Comparison of ENCODE assay signal across 17 mouse cellular contexts in genomic region chr13:28520127-28520482, GRCm38 (mm10).
A peak's percentile ranks its signal among the peaks of the same experiment; 100 is the strongest.
DNase-seq lines count a peak whose midpoint lies in the region; ATAC-seq and TF ChIP-seq lines count a peak whose summit lies in the region.
"Had no signal": no experiment of that assay in that cellular context is flagged by ENCODE, and none has a peak within 500 bp of the region (broad histone marks: within the 10 kb centered on the region; RNA-seq: fewer than 3 reads in every experiment).

No protein-coding gene starts in this region.

- H3K9ac ChIP-seq in forebrain, embryonic 12.5 days, result no peak overlapping the region
- H3K9ac ChIP-seq in lung, embryonic 15.5 days, result no peak overlapping the region
- no peak overlapping the region for H3K9ac ChIP-seq in lung, postnatal 0 days (replicated peaks; ENCODE audit: low read depth)
- no peak overlapping the region for H3K9ac ChIP-seq in limb, embryonic 12.5 days (replicated peaks)
- H3K9ac ChIP-seq: embryonic facial prominence, embryonic 13.5 days; heart, embryonic 13.5 days; hindbrain, embryonic 15.5 days had no signal

- H3K4me3 ChIP-seq in forebrain, embryonic 12.5 days (replicated peaks), result no peak overlapping the region
- no peak overlapping the region for H3K4me3 ChIP-seq in forebrain, embryonic 10.5 days
- H3K4me3 ChIP-seq in lung, embryonic 15.5 days, result no peak overlapping the region
- H3K4me3 ChIP-seq in lung, postnatal 0 days (ENCODE audit: low read depth, low read length), result no peak overlapping the region
- no peak overlapping the region for H3K4me3 ChIP-seq in limb, embryonic 12.5 days (replicated peaks)
- H3K4me3 ChIP-seq: embryonic facial prominence, embryonic 13.5 days; erythroblast, embryonic 14.5 days; heart, embryonic 13.5 days; hindbrain, embryonic 15.5 days had no signal

- no peaks in the 10 kb centered on the region for H3K27me3 ChIP-seq in forebrain, embryonic 12.5 days
- H3K27me3 ChIP-seq in forebrain, embryonic 10.5 days (ENCODE audit: poor library complexity, severe bottlenecking), result no peaks in the 10 kb centered on the region
- no peaks in the 10 kb centered on the region for H3K27me3 ChIP-seq in lung, embryonic 15.5 days
- H3K27me3 ChIP-seq in lung, postnatal 0 days (replicated peaks; ENCODE audit: insufficient read depth, low read length), result no peaks in the 10 kb centered on the region
- H3K27me3 ChIP-seq in limb, embryonic 12.5 days, result no peaks in the 10 kb centered on the region
- H3K27me3 ChIP-seq: embryonic facial prominence, embryonic 13.5 days; heart, embryonic 13.5 days; hindbrain, embryonic 15.5 days had no signal

- 71% methylated on average over 1 of the region's 1 CpGs for WGBS in forebrain, embryonic 12.5 days
- 86% methylated on average over 1 of the region's 1 CpGs for WGBS in forebrain, embryonic 10.5 days
- 35% methylated on average over 1 of the region's 1 CpGs for WGBS in lung, embryonic 15.5 days
- WGBS in lung, postnatal 0 days, result 30% methylated on average over 1 of the region's 1 CpGs
- WGBS in limb, embryonic 12.5 days, result 33% methylated on average over 1 of the region's 1 CpGs

- peaks cover 9% of the 10 kb centered on the region; the same call in 1 of the 2 replicates for H3K4me1 ChIP-seq in forebrain, embryonic 12.5 days
- H3K4me1 ChIP-seq in forebrain, embryonic 10.5 days, result peaks cover 16% of the 10 kb centered on the region
- H3K4me1 ChIP-seq in lung, embryonic 15.5 days, result peaks cover 3% of the 10 kb centered on the region; the same call in 1 of the 2 replicates
- H3K4me1 ChIP-seq in lung, postnatal 0 days (ENCODE audit: insufficient read depth, low read depth, low read length), result no peaks in the 10 kb centered on the region; the same call in 1 of the 2 replicates
- peaks cover 21% of the 10 kb centered on the region for H3K4me1 ChIP-seq in limb, embryonic 12.5 days (replicated peaks)
- H3K4me1 ChIP-seq: hindbrain, embryonic 15.5 days had no signal

- DNase-seq in forebrain, embryonic 10.5 days (ENCODE audit: extremely low spot score, low spot score), result no peak
- no peak for DNase-seq in lung, postnatal 0 days (ENCODE audit: low spot score)
- no peak for DNase-seq in testis, postnatal 14 days (ENCODE audit: low spot score)
- DNase-seq: B cell, adult 2 months; cerebellum, adult 11 months; cerebellum, adult 8-10 months had no signal

- no peak for ATAC-seq in forebrain, embryonic 12.5 days (ENCODE audit: low FRiP score)
- ATAC-seq in lung, embryonic 15.5 days (ENCODE audit: borderline replicate concordance, extremely low read depth, low FRiP score, low TSS enrichment), result 0 out of 2 replicates have a peak, but pooled peaks have one; percentile 46
- no peak for ATAC-seq in lung, postnatal 0 days
- ATAC-seq in limb, embryonic 12.5 days (ENCODE audit: insufficient number of reproducible peaks, insufficient read depth, low FRiP score, low TSS enrichment, low read depth), result no peak
- ATAC-seq in granulocyte monocyte progenitor cell, adult 5-6 weeks (replicated peaks; ENCODE audit: poor library complexity, severe bottlenecking), result no peak
- ATAC-seq: CD4-positive, CD25-positive, alpha-beta regulatory T cell, adult 4 months; forebrain, embryonic 16.5 days had no signal

- TF ChIP-seq EP300 in lung, postnatal 0 days (IDR thresholded peaks at IDR 0.05), result no peak

- no peaks in the 10 kb centered on the region for H3K9me3 ChIP-seq in forebrain, embryonic 12.5 days
- H3K9me3 ChIP-seq in forebrain, embryonic 10.5 days, result no peaks in the 10 kb centered on the region
- H3K9me3 ChIP-seq in lung, embryonic 15.5 days, result no peaks in the 10 kb centered on the region
- H3K9me3 ChIP-seq in lung, postnatal 0 days (ENCODE audit: low read length), result no peaks in the 10 kb centered on the region
- no peaks in the 10 kb centered on the region for H3K9me3 ChIP-seq in limb, embryonic 12.5 days
- H3K9me3 ChIP-seq: embryonic facial prominence, embryonic 13.5 days; G1E; heart, embryonic 13.5 days; hindbrain, embryonic 15.5 days had no signal

- H3K4me2 ChIP-seq in forebrain, embryonic 12.5 days, result no peak overlapping the region
- no peak overlapping the region for H3K4me2 ChIP-seq in lung, embryonic 15.5 days
- no peak overlapping the region for H3K4me2 ChIP-seq in lung, postnatal 0 days (replicated peaks; ENCODE audit: low read depth, low read length)
- H3K4me2 ChIP-seq in limb, embryonic 12.5 days, result no peak overlapping the region
- H3K4me2 ChIP-seq: embryonic facial prominence, embryonic 13.5 days; heart, embryonic 13.5 days; hindbrain, embryonic 15.5 days had no signal

- no peak for TF ChIP-seq CTCF in lung, postnatal 0 days (IDR thresholded peaks at IDR 0.05)

- no peaks in the 10 kb centered on the region for H3K36me3 ChIP-seq in forebrain, embryonic 12.5 days (replicated peaks)
- no peaks in the 10 kb centered on the region for H3K36me3 ChIP-seq in forebrain, embryonic 10.5 days (replicated peaks)
- H3K36me3 ChIP-seq in lung, embryonic 15.5 days, result no peaks in the 10 kb centered on the region
- H3K36me3 ChIP-seq in lung, postnatal 0 days (ENCODE audit: insufficient read depth, low read length), result no peaks in the 10 kb centered on the region
- H3K36me3 ChIP-seq in limb, embryonic 12.5 days, result no peaks in the 10 kb centered on the region
- H3K36me3 ChIP-seq: G1E; heart, embryonic 13.5 days; hindbrain, embryonic 15.5 days had no signal

- 0 out of 2 replicates have a peak overlapping the region, but pooled peaks have one; percentile 13 for H3K27ac ChIP-seq in forebrain, embryonic 12.5 days
- no peak overlapping the region for H3K27ac ChIP-seq in forebrain, embryonic 10.5 days
- no peak overlapping the region for H3K27ac ChIP-seq in lung, embryonic 15.5 days
- H3K27ac ChIP-seq in lung, postnatal 0 days (ENCODE audit: low read length), result no peak overlapping the region
- 0 out of 2 replicates have a peak overlapping the region, but pooled peaks have one; percentile 29 for H3K27ac ChIP-seq in limb, embryonic 12.5 days
- H3K27ac ChIP-seq: embryonic facial prominence, embryonic 13.5 days; heart, embryonic 13.5 days; hindbrain, embryonic 15.5 days had no signal

Comparison
In these comparisons a context has a peak if more than half of its experiments do, and no peak if none do; other contexts are left out.
1. H3K27ac ChIP-seq: peak in forebrain, embryonic 12.5 days (single experiment) and limb, embryonic 12.5 days (single experiment); none in forebrain, embryonic 10.5 days (single experiment), lung, embryonic 15.5 days (single experiment) and lung, postnatal 0 days (single experiment).